Mouse (Mus musculus) ES-E14 (cell line): ENCODE data around the gene Cylc1. TPM values are rescaled to one million over a fixed set of nuclear protein-coding genes. Genes with fewer than 3 reads are reported as not detected.

Source experiments
- DNase-seq: peaks from one replicate; pipeline ENCODE4 v3.0.0-alpha.2; 2013; ENCODE audit warnings: low read depth, low spot score
- H3K27ac ChIP-seq: 2 replicates; pipeline ENCODE4 v1.5.1; 2012; ENCODE audit warnings: low read depth, mild to moderate bottlenecking, low read length, moderate library complexity, mixed read lengths; ENCODE audit not compliant: poor library complexity, insufficient read depth, severe bottlenecking
- H3K36me3 ChIP-seq: 2 replicates; pipeline ENCODE4 v1.6.1; 2012; ENCODE audit warnings: mild to moderate bottlenecking, low read length, moderate library complexity, mixed read lengths; ENCODE audit not compliant: control insufficient read depth, poor library complexity, insufficient read depth, severe bottlenecking
- H3K4me1 ChIP-seq, 2 experiments: fragments of 150-350 bp in 1 of 2; sonication (generic) in 1 of 2; 2 replicates each; pipeline ENCODE4 v1.6.1; 2012; ENCODE audit warnings: low read length in 2 of 2, mild to moderate bottlenecking in 1 of 2, mixed read lengths in 1 of 2; ENCODE audit not compliant: control insufficient read depth in 2 of 2, insufficient read depth in 2 of 2, poor library complexity in 1 of 2
- H3K4me3 ChIP-seq, 2 experiments: fragments of 150-350 bp in 1 of 2; sonication (generic) in 1 of 2; 2 replicates each; pipeline ENCODE4 v1.5.1; 2012; ENCODE audit warnings: low read length in 2 of 2, low read depth in 1 of 2, mild to moderate bottlenecking in 1 of 2, mixed read lengths in 1 of 2; ENCODE audit not compliant: insufficient read depth in 1 of 2, poor library complexity in 1 of 2, severe bottlenecking in 1 of 2
- H3K9ac ChIP-seq: 2 replicates; pipeline ENCODE4 v1.6.1; 2012; ENCODE audit warnings: low read depth, mild to moderate bottlenecking, low read length, mixed read lengths; ENCODE audit not compliant: poor library complexity, insufficient read depth, severe bottlenecking
- H3K9me3 ChIP-seq: fragments of 150-350 bp; sonication (generic); 2 replicates; pipeline ENCODE4 v1.6.1; 2012; ENCODE audit warnings: low read depth, mild to moderate bottlenecking, low read length; ENCODE audit not compliant: control insufficient read depth, insufficient read depth
- CHD2 ChIP-seq: IDR thresholded peaks from 2 replicates; pipeline ENCODE4 v1.6.1; 2014; ENCODE audit warnings: mild to moderate bottlenecking, low read depth, low read length, inconsistent platforms
- HCFC1 ChIP-seq: IDR thresholded peaks from 2 replicates; pipeline ENCODE4 v1.6.1; 2012; ENCODE audit warnings: low read length, inconsistent platforms, borderline replicate concordance; ENCODE audit not compliant: insufficient read depth
- MAFK ChIP-seq: IDR thresholded peaks from 2 replicates; pipeline ENCODE4 v1.6.1; 2014; ENCODE audit warnings: mild to moderate bottlenecking, low read depth, low read length, inconsistent platforms; ENCODE audit not compliant: insufficient read depth
- ZC3H11A ChIP-seq: IDR thresholded peaks from 2 replicates; pipeline ENCODE4 v1.6.1; 2012; ENCODE audit warnings: low read depth, mild to moderate bottlenecking, inconsistent platforms, low read length, borderline replicate concordance
- ZNF384 ChIP-seq: IDR thresholded peaks from 2 replicates; pipeline ENCODE4 v1.6.1; 2012; ENCODE audit warnings: low read depth, low read length, inconsistent platforms
- in situ Hi-C, 2 experiments: fragments of 600-800 bp; cut with MboI; formaldehyde crosslinking; loops; one replicate each; pipeline ENCODE4 v1.15.1; 2025; ENCODE audit warnings: low sequenced_read_pairs in 2 of 2, inconsistent platforms in 1 of 2; ENCODE audit not compliant: unreplicated experiment in 2 of 2
- total RNA-seq: library from RNA; depleted of rRNA; stranded (reverse); fragments of 300-350 nt; gene quantifications from 2 replicates; pipeline ENCODE4 v1.2.3, GENCODE M21; 2012; rRNA removed

The Cylc1 gene
- total RNA-seq = not detected in 2 replicates

- DNase-seq = no peak
- Histone ChIP-seq H3K4me1 (no peaks in the 10 kb centered on the region), H3K27ac (no peak within 1 kb of the TSS), H3K9me3 (no peaks in the 10 kb centered on the region), H3K9ac (no peak within 1 kb of the TSS), H3K4me3 (no peak within 1 kb of the TSS), H3K36me3 (no peaks in the 10 kb centered on the region)
- in situ Hi-C loops = no loop called here
- TF ChIP-seq HCFC1 (no peak), ZC3H11A (no peak), MAFK (no peak), CHD2 (no peak), ZNF384 (no peak)
These were observed at the start of gene Cylc1 for GRCm38 (mm10) chrX:111110118-111110517. TSS of gene Cylc1 (plus strand) at chrX:111110418.

DNA sequence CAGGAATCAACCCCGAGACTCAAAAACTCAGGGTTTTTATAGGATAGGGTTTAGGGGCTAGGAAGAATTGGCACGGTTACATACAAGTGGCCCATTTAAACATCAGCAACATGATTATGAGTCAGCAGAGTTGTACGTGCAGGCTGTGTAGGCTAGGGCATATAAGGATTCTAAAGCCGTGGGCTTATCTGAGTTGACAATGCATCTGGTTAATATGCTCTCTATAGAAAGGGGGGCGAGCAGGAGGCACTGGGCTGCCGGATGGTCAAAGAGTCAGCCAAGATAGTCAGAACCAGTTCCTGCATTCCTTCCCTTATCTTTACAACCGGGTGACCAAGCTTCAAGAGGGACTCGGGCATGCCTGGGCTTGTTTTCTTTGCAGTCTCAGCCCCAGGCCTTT is 31.5 kb upstream of the Cylc1 start:
- no peak for DNase-seq
- in situ Hi-C loops = no loop called here
- H3K4me3 ChIP-seq = no peak overlapping the region

DNA sequence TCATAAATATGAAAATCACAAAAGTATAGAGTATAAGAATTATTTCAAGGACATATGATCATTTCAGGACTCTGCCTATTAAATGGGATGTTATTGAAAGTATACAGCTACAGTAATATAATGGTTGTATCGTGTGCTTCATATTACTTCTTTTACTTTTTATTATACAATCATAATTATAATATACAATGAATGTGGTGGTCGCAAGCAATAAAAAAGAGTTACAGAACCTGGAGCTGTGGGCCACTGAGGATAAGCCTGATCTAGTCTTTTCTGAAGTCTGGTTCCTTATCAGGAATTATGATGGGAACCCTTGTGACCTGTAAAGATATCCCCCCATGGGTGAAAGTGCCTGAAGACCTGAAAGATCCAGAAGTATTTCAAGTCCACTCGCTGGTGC is 57.8 kb downstream of the Cylc1 start, which contains the start of gene Gm10112:
Gene Gm10112 (plus strand): TSS at position 301 of the 400 bp plus-strand sequence.
- Histone ChIP-seq H3K4me3 (no peak within 1 kb of the TSS), H3K36me3 (no peaks in the 10 kb centered on the region), H3K9me3 (no peaks in the 10 kb centered on the region), H3K27ac (no peak within 1 kb of the TSS), H3K9ac (no peak within 1 kb of the TSS), H3K4me1 (no peaks in the 10 kb centered on the region)
- DNase-seq = no peak
- no peak for TF ChIP-seq MAFK
- TF ChIP-seq ZNF384 = no peak
- no peak for TF ChIP-seq CHD2
- TF ChIP-seq ZC3H11A = no peak
- TF ChIP-seq HCFC1 = no peak
- in situ Hi-C loops = no loop called here

More for the DNA sequence above, 31.5 kb upstream of the Cylc1 start:
- TF ChIP-seq ZNF384 = no peak
- TF ChIP-seq MAFK = no peak
- TF ChIP-seq ZC3H11A = no peak
- TF ChIP-seq CHD2 = no peak
- TF ChIP-seq HCFC1 = no peak
- Histone ChIP-seq H3K9ac (no peak overlapping the region), H3K9me3 (no peaks in the 10 kb centered on the region), H3K27ac (no peak overlapping the region), H3K36me3 (no peaks in the 10 kb centered on the region), H3K4me1 (no peaks in the 10 kb centered on the region)

Other genes starting within 250 kb of the Cylc1 start
- gene Gm10112, start 57.9 kb downstream of the Cylc1 start, total RNA-seq = not detected in 2 replicates